Mouse (Mus musculus) gastrocnemius, postnatal 36 days (tissue): ENCODE measurements around the gene Unc13b. TPM values are rescaled to one million over a fixed set of nuclear protein-coding genes. Genes with fewer than 3 reads are reported as not detected.

Source experiments
- DNase-seq, 2 experiments: peaks; one replicate each; pipeline ENCODE4 v3.0.0; 2022
- intact Hi-C: fragments of 180-260 bp; cut with DNase I; formaldehyde crosslinking; loops from one replicate; pipeline ENCODE4 v1.15.1; 2025
- total RNA-seq, 2 experiments: library from RNA; stranded (reverse); gene quantifications; 2 replicates each; pipeline ENCODE4 v1.2.3; 2021

The Unc13b gene
- total RNA-seq, 2 experiments from 2014 or later: 2.3 to 2.8 TPM

DNA sequence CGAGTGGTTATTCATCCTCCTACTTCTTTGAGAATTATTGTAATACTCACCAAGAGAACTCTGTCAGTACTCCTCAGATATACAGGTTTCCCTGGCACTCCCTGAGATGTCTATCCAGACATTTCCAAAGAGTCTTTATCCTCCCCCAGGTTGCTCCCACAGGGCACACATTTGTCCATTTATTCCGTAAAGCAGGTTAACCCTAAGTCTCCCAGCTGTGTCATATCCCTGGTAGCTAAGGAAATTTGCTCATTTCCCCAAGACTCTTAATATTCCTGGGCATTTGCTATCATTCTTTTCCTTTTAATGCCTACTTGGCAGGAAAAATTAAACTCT is 208.5 kb downstream of the Unc13b start:
- intact Hi-C loops: loop anchor here (1.0 kb wide), 1 partner anchor 152 kb away; no protein-coding TSS in a partner anchor
- no peak for DNase-seq

DNA sequence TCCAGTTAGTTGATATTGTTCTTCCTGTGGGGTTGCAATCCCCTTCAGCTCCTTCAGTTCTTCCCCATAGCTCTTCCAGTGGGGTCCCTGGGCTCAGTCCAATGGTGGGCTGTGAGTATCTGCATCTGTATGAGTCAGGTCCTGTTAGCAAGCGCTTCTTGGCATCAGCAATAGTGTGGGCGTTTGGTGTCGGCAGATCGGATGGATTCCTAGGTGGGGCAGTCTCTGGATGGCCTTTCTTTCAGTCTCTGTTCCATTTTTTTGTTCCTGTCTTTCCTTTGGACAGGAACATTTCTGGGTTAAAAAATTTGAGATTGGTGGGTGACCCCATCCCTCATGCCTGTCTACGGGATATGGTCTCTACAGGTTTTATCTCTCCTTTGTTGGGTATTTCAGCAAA is 226.7 kb downstream of the Unc13b start:
- intact Hi-C loops: no loop called here
- no peak for DNase-seq

DNA sequence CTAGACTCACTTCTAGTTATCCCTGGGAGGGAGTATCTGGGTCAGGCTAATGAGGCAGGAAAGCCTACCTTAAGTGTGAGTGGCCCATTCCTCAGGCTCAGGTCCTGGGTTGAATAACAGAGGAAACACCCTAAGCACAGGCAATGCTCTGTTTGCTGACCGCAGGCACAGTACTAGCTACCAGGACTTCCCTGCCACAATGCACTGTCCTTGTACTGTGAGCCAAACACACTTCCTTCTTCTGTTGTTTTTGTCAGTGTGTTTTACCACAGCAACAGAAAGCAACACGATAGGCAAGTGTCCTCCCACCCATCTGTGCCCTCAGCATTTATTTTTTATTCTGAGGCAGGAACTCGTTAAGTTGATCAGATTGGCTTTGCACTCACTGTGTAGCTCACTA is 228.6 kb downstream of the Unc13b start:
- intact Hi-C loops: no loop called here
- DNase-seq: no peak

DNA sequence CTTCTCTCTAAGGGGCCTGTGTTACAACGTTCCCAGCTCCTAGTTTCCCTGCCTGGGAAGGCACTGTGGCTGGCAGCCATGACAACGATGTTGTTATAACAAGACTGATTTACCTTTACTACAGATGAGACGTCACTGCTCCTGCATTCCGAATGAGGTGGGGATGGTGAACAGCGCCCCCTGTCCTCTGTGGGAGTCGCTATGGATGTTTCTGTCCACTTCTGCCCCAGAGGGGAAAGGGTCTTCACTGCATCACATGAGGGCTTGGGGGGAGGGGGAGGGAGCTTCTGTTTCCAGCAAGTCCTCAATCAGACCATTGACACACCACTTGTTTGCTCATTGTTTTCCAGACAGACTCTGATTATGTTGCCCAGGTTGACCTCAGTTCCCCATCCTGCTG is 235.2 kb downstream of the Unc13b start:
- intact Hi-C loops: no loop called here
- no peak for DNase-seq

DNA sequence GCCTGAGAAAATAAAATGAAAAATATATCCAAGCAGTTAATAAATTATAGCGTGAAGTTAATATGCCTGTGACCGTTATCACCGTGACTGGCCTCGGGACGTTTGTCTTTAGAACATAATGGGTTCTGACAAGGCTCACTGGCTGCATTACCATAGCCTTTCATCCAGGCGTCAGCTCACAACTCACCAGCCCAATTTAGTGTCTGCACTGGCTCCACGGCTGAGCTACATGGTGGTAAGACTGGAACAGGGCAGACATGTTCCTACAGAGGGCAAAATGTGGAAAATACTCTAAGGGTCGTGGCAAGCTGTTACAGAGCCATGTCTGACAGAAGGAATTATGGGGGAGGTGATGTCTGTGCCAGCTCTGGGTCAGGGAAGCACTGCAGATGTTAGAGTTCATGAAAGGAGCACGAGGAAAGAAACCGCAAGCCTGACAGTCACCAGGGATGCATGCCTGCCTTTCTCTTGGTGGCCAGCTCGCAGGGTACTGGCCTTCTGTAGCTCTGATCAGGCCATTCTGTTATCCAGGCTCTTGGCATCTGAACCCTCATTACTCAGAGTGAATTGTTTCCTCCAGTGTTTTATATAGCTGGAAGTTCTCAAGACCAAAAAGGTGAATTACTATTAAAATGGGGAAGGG is 251.1 kb downstream of the Unc13b start:
- DNase-seq: no peak
- intact Hi-C loops: no loop called here

Other genes with a start within 250 kb of the Unc13b start
- not detected for gene Fam205a1, start 205.1 kb upstream of the Unc13b start, total RNA-seq
- gene Gm12394, start 202.2 kb upstream of the Unc13b start, total RNA-seq: not detected
- under 1 TPM; 0.37 to 0.41 TPM for gene Fam205c, start 184.7 kb upstream of the Unc13b start, total RNA-seq
- gene Phf24, start 142.3 kb upstream of the Unc13b start, total RNA-seq: under 1 TPM; 0.15 to 0.97 TPM
- gene Dnajb5, start 109.1 kb upstream of the Unc13b start, total RNA-seq: 100 to 1,000 TPM; 191 to 213 TPM
- not detected for gene 1700022I11Rik, start 89.3 kb upstream of the Unc13b start, total RNA-seq
- gene Vcp, start 58.4 kb upstream of the Unc13b start, total RNA-seq: 100 to 1,000 TPM; 225 to 248 TPM
- gene Fancg, start 48.4 kb upstream of the Unc13b start, total RNA-seq: 1 to 10 TPM in 1 of 2 experiments, under 1 TPM in 1; 0.84 to 1.1 TPM
- gene Pigo, start 33.1 kb upstream of the Unc13b start, total RNA-seq: 1 to 10 TPM; 5.2 to 5.9 TPM
- 10 to 100 TPM; 78.9 to 95.1 TPM for gene Stoml2, start 27.2 kb upstream of the Unc13b start, total RNA-seq
- gene Fam214b, start 12.7 kb upstream of the Unc13b start, total RNA-seq: 10 to 100 TPM; 22.1 to 30.6 TPM
- gene Atp8b5, start 208.2 kb downstream of the Unc13b start, total RNA-seq: not detected